Mouse (Mus musculus) embryonic facial prominence, embryonic 10.5 days (tissue): Measurements from ENCODE around the gene Ndufb4. TPM values are rescaled to one million over a fixed set of nuclear protein-coding genes. Genes with fewer than 3 reads are reported as not detected.
"Not testable (repeated sequence)": the region's sequence is repeated elsewhere in the genome, so short reads cannot be mapped to it uniquely, and the experiment has no call there.

Experiments
- DNase-seq: peaks from one replicate; pipeline ENCODE4 v3.0.0-alpha.2; 2017; ENCODE audit warnings: low spot score
- H3K27ac ChIP-seq: fragments of 300-500 bp; sonication (generic); replicated peaks from 2 replicates; pipeline ENCODE4 v1.5.1; 2016; ENCODE audit warnings: mild to moderate bottlenecking
- H3K27me3 ChIP-seq: fragments of 300-500 bp; sonication (generic); replicated peaks from 2 replicates; pipeline ENCODE4 v1.6.1; 2016; ENCODE audit warnings: low read depth, mild to moderate bottlenecking; ENCODE audit not compliant: poor library complexity, severe bottlenecking
- H3K36me3 ChIP-seq: fragments of 300-500 bp; sonication (generic); replicated peaks from 2 replicates; pipeline ENCODE4 v1.6.1; 2016; ENCODE audit warnings: mild to moderate bottlenecking, moderate library complexity
- H3K4me1 ChIP-seq: fragments of 300-500 bp; sonication (generic); 2 replicates; pipeline ENCODE4 v1.6.1; 2016
- H3K4me3 ChIP-seq: fragments of 300-500 bp; sonication (generic); 2 replicates; pipeline ENCODE4 v1.5.1; 2016; ENCODE audit warnings: mild to moderate bottlenecking, moderate library complexity
- H3K9me3 ChIP-seq: fragments of 300-500 bp; sonication (generic); 2 replicates; pipeline ENCODE4 v1.6.1; 2016; ENCODE audit warnings: mild to moderate bottlenecking
- WGBS: fragments of 180-500 bp; shearing (Covaris S2); methylation state at CpG from one replicate; pipeline ENCODE4 v1.1.7; 2016; 5-methylcytosine and 5-hydroxymethylcytosine counted together
- polyA plus RNA-seq: library from polyadenylated mRNA; unstranded; fragments of >200 nt; fragmentation: Nextera tagmentation; extraction: Ambion mirVana; gene quantifications from 2 replicates; pipeline ENCODE4 v1.2.1, GENCODE M21; 2016

Ndufb4 gene
- 38.1 and 39.3 TPM in 2 replicates for polyA plus RNA-seq

DNA sequence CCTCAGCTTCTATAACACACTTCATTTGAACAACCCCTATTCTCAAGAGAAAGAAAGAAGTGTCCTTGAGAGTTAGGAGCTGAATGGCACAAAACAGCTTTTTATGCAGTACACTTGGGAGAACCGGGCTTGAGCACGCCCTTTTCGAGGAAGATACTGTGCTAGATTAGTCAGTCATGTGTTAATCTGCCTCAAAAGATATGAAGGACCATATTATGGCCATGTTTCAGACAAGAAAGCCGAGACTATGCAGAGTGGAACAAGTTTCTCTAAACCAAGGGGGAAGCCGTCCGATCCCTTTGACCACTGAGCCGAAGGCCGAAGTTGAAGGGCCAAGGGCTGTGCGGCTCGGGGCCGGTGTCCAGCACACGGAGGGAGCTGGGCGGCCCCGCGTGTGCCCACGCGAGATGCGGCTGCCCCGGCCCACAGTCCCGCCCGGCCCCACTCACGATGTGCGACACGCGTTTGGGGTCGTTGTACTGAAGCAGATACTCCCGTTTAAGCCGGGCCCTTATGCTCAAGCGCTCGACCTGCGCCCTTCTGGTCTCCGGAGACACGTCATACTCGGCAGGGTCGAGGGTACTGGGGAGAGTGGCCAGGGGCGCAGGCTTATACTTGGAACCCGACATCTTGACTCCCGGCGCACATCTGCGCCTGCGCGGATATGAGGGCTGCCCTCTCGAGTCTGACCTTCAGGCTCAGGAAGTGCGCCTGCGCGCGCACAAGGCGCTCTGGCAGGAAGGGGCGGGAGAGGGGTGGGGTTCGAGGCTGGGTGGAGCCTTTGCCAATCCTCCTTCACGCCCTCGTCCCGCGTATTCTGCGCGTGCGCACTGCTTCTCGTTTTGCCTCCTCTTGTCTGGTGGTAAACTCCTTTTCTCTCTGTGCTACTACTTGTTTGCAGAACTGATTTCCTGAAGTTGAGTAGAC is at the start of gene Ndufb4:
TSS of gene Ndufb4 (minus strand) at position 723 of the 927 bp plus-strand sequence.
- DNase-seq: peak; percentile 100
- H3K9me3 ChIP-seq: no peaks in the 10 kb centered on the region
- no peaks in the 10 kb centered on the region for H3K27me3 ChIP-seq
- H3K4me1 ChIP-seq: peaks cover 27% of the 10 kb centered on the region
- peaks cover 12% of the 10 kb centered on the region; the same call in 1 of the 2 replicates for H3K36me3 ChIP-seq
- under 1% methylated on average over 58 of the region's 58 CpGs for WGBS
- H3K27ac ChIP-seq: peak within 1 kb of the TSS; percentile 91
- H3K4me3 ChIP-seq: peak within 1 kb of the TSS; percentile 86

GRCm38 (mm10) chr16:37703884-37704283 is 49.6 kb upstream of the Ndufb4 start:
- Histone ChIP-seq H3K36me3 (no peaks in the 10 kb centered on the region), H3K9me3 (peaks cover 4% of the 10 kb centered on the region; the same call in 1 of the 2 replicates), H3K4me3 (no peak overlapping the region), H3K27me3 (no peaks in the 10 kb centered on the region), H3K27ac (no peak overlapping the region), H3K4me1 (peaks cover 16% of the 10 kb centered on the region)
- no peak for DNase-seq
- 90% methylated on average over 5 of the region's 5 CpGs for WGBS

- H3K27ac ChIP-seq, H3K4me3 ChIP-seq, H3K4me1 ChIP-seq, H3K9me3 ChIP-seq, H3K36me3 ChIP-seq, DNase-seq, H3K27me3 ChIP-seq: not testable (repeated sequence)
Observed at GRCm38 (mm10) chr16:37700071-37700470, 45.8 kb upstream of the Ndufb4 start.

- H3K27ac ChIP-seq: no peak overlapping the region
- no peaks in the 10 kb centered on the region for H3K36me3 ChIP-seq
- H3K4me3 ChIP-seq: no peak overlapping the region
- peaks cover 7% of the 10 kb centered on the region; the same call in 1 of the 2 replicates for H3K9me3 ChIP-seq
- no peaks in the 10 kb centered on the region for H3K4me1 ChIP-seq
- no peaks in the 10 kb centered on the region for H3K27me3 ChIP-seq
- DNase-seq: no peak
- WGBS: 91% methylated on average over 6 of the region's 6 CpGs
Observed at GRCm38 (mm10) chr16:37698767-37699166, 44.5 kb upstream of the Ndufb4 start.

GRCm38 (mm10) chr16:37697271-37697670 is 43.0 kb upstream of the Ndufb4 start:
- 85% methylated on average over 5 of the region's 5 CpGs for WGBS
- Histone ChIP-seq H3K9me3 (peaks cover 7% of the 10 kb centered on the region; the same call in 1 of the 2 replicates), H3K27me3 (no peaks in the 10 kb centered on the region), H3K36me3 (no peaks in the 10 kb centered on the region), H3K4me1 (no peaks in the 10 kb centered on the region), H3K27ac (no peak overlapping the region), H3K4me3 (no peak overlapping the region)
- no peak for DNase-seq

DNA sequence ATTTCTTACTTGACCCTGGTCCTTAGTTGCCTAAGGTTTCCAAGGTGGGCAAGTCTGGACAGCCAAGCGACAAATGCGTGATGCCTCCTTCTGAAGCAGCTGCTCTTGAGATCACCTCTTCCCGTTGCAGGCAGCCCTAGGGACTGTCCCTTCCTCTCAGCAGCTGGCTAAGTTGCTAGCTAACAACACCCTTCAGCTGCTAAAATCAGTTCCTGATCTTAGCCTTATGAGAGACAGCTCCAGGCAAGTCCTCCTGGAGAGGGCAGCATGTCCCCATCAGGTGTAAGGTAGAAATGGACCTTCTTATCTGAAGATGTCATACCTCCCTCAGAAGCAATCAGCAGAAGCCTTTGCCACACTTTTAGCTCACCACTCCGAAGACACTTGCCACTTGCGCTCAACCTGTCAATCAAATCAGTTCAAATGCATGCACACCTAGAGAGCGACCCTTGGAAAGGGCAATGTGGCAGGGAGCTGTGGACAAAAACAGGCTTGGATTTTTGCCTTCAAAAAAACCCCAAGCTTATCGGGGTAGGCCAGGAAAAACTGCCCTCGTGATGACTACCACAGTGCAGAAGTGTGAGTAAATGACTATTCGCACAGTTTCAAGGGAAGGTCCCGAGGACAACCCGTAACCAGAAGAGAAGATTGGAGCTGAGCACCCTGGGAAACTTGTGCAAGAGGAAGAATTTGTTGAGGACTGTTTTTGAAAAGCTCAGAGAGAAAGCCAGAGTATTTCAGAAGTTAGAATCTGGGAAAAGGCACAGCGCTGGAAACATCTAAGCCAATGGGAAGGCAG is 36.9 kb upstream of the Ndufb4 start:
- H3K27me3 ChIP-seq: peaks cover 7% of the 10 kb centered on the region; the same call in 1 of the 2 replicates
- DNase-seq: no peak
- no peak overlapping the region for H3K4me3 ChIP-seq
- no peaks in the 10 kb centered on the region for H3K9me3 ChIP-seq
- no peaks in the 10 kb centered on the region for H3K36me3 ChIP-seq
- 85% methylated on average over 12 of the region's 12 CpGs for WGBS
- no peak overlapping the region for H3K27ac ChIP-seq
- H3K4me1 ChIP-seq: peaks cover 37% of the 10 kb centered on the region

DNA sequence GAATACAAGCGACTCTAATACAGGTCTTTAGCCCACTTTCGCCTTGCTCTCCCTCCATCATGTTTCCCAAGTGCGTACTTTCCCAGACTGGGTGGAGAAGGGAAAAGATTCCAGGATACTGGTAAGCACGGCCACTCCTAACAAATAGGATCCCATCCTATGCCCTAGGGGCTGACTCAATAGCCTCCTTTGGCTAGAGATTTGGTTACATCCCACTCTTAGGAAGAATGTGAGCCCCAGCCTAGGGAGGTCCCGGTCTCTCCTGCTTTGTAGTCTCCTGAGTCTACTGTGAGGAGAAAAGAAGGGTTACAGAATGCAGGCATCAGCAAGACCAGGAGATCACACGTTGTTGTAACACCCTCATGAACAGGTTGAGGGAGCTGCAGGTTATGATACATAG is 36.2 kb upstream of the Ndufb4 start:
- no peak for DNase-seq
- WGBS: 77% methylated on average over 6 of the region's 6 CpGs
- Histone ChIP-seq H3K27me3 (peaks cover 7% of the 10 kb centered on the region; the same call in 1 of the 2 replicates), H3K36me3 (no peaks in the 10 kb centered on the region), H3K27ac (peak overlapping the region; percentile 30; the same call in 1 of the 2 replicates), H3K9me3 (no peaks in the 10 kb centered on the region), H3K4me3 (no peak overlapping the region), H3K4me1 (peaks cover 43% of the 10 kb centered on the region)

- Histone ChIP-seq H3K27me3 (peaks cover 7% of the 10 kb centered on the region; the same call in 1 of the 2 replicates), H3K36me3 (no peaks in the 10 kb centered on the region), H3K9me3 (no peaks in the 10 kb centered on the region), H3K4me3 (no peak overlapping the region), H3K27ac (peak overlapping the region; percentile 30; the same call in 1 of the 2 replicates), H3K4me1 (peaks cover 48% of the 10 kb centered on the region)
- DNase-seq: no peak
- 67% methylated on average over 10 of the region's 10 CpGs for WGBS
Observed at GRCm38 (mm10) chr16:37689934-37690333, 35.7 kb upstream of the Ndufb4 start.

DNA sequence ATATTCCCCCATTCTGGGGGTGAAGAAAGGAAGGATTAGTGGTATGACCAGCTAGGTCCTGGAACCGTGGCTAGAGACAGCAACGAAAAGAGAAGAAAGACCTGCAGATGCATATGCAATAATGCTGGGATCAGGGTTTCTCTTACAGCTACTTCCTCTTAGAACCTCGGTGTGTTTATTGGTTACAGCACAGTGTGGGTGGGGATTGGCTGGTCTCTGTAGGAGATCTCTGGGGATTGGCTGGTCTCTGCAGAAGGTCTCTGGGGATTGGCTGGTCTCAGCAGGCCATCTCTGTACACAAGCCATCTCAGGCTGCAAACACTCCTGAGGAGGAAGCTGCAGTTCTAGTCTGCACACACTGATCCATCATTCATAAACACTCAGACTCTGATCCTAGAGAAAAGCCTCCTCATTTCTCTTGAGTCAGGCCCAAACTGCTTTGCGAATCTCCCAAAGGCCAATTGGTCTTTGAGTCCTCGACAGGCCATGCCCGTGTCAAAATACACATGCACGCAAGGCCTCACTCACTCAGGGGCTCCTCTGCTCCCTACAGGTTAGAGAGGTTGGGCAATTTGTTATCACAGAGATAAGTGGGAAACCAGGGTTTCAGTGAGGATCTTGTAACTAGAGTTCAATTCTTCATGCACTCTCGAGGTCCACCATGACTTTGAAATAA is 35.1 kb upstream of the Ndufb4 start:
- H3K4me1 ChIP-seq: peaks cover 51% of the 10 kb centered on the region
- no peaks in the 10 kb centered on the region for H3K36me3 ChIP-seq
- WGBS: 82% methylated on average over 8 of the region's 8 CpGs
- no peak overlapping the region for H3K4me3 ChIP-seq
- peaks cover 7% of the 10 kb centered on the region; the same call in 1 of the 2 replicates for H3K27me3 ChIP-seq
- DNase-seq: no peak
- H3K27ac ChIP-seq: no peak overlapping the region; the same call in 1 of the 2 replicates
- no peaks in the 10 kb centered on the region for H3K9me3 ChIP-seq

GRCm38 (mm10) chr16:37688181-37688580 is 33.9 kb upstream of the Ndufb4 start:
- H3K36me3 ChIP-seq: no peaks in the 10 kb centered on the region
- H3K27ac ChIP-seq: no peak overlapping the region
- H3K27me3 ChIP-seq: peaks cover 7% of the 10 kb centered on the region; the same call in 1 of the 2 replicates
- no peaks in the 10 kb centered on the region for H3K9me3 ChIP-seq
- WGBS: 69% methylated on average over 2 of the region's 2 CpGs
- peaks cover 63% of the 10 kb centered on the region for H3K4me1 ChIP-seq
- no peak for DNase-seq
- no peak overlapping the region for H3K4me3 ChIP-seq

GRCm38 (mm10) chr16:37687301-37687980 is 33.2 kb upstream of the Ndufb4 start:
- no peak for DNase-seq
- 77% methylated on average over 14 of the region's 14 CpGs for WGBS

More at GRCm38 (mm10) chr16:37687301-37687980, 33.2 kb upstream of the Ndufb4 start:
- peaks cover 71% of the 10 kb centered on the region for H3K4me1 ChIP-seq
- H3K27me3 ChIP-seq: peaks cover 7% of the 10 kb centered on the region; the same call in 1 of the 2 replicates
- no peaks in the 10 kb centered on the region for H3K9me3 ChIP-seq
- H3K4me3 ChIP-seq: no peak overlapping the region
- H3K36me3 ChIP-seq: no peaks in the 10 kb centered on the region
- peak overlapping the region; percentile 57; the same call in 1 of the 2 replicates for H3K27ac ChIP-seq
